Mouse (Mus musculus) ES-Bruce4 (cell line): Measurements from ENCODE around the gene Cxcl3. TPM values are rescaled to one million over a fixed set of nuclear protein-coding genes. Genes with fewer than 3 reads are reported as not detected.

Experiments used
- H3K27ac ChIP-seq: 2 replicates; pipeline ENCODE4 v1.5.1; 2012; ENCODE audit warnings: low read length, inconsistent platforms; ENCODE audit not compliant: insufficient read depth
- H3K27me3 ChIP-seq: 2 replicates; pipeline ENCODE4 v1.6.1; 2012; ENCODE audit warnings: mild to moderate bottlenecking, low read length, inconsistent platforms; ENCODE audit not compliant: control insufficient read depth, poor library complexity, insufficient read depth, severe bottlenecking
- H3K36me3 ChIP-seq: 2 replicates; pipeline ENCODE4 v1.6.1; 2012; ENCODE audit warnings: inconsistent platforms, mild to moderate bottlenecking, low read length, moderate library complexity; ENCODE audit not compliant: control insufficient read depth, poor library complexity, insufficient read depth, severe bottlenecking
- H3K4me1 ChIP-seq: one replicate; pipeline ENCODE4 v1.8.1; 2011; ENCODE audit warnings: low read length; ENCODE audit not compliant: control insufficient read depth, insufficient read depth
- H3K4me3 ChIP-seq: 2 replicates; pipeline ENCODE4 v1.5.1; 2011; ENCODE audit warnings: low read depth, mild to moderate bottlenecking, low read length
- H3K9ac ChIP-seq: 2 replicates; pipeline ENCODE4 v1.6.1; 2012; ENCODE audit warnings: low read depth, mild to moderate bottlenecking, inconsistent platforms; ENCODE audit not compliant: poor library complexity, severe bottlenecking
- H3K9me3 ChIP-seq: replicated peaks from 2 replicates; pipeline ENCODE4 v1.6.1; 2012; ENCODE audit warnings: mild to moderate bottlenecking, low read length, inconsistent platforms; ENCODE audit not compliant: control insufficient read depth, poor library complexity, insufficient read depth, severe bottlenecking
- CTCF ChIP-seq: IDR thresholded peaks from one replicate; pipeline ENCODE4 v1.8.1; 2011; ENCODE audit warnings: low read depth, low read length
- EP300 ChIP-seq: IDR thresholded peaks from 2 replicates; pipeline ENCODE4 v1.6.1; 2011; ENCODE audit warnings: low read depth, low read length; ENCODE audit not compliant: insufficient read depth
- POLR2A ChIP-seq: IDR thresholded peaks from one replicate; pipeline ENCODE4 v1.8.1; 2011; ENCODE audit warnings: low read length; ENCODE audit not compliant: insufficient read depth
- polyA plus RNA-seq: library from polyadenylated mRNA; stranded (reverse); fragments of >200 nt; gene quantifications from 2 replicates; pipeline ENCODE4 v1.2.4, GENCODE M21; 2011; ENCODE audit warnings: low read depth; ENCODE audit not compliant: missing spikeins, insufficient read depth, insufficient read length

Gene Cxcl3
- polyA plus RNA-seq, 1 experiment = not detected

DNA sequence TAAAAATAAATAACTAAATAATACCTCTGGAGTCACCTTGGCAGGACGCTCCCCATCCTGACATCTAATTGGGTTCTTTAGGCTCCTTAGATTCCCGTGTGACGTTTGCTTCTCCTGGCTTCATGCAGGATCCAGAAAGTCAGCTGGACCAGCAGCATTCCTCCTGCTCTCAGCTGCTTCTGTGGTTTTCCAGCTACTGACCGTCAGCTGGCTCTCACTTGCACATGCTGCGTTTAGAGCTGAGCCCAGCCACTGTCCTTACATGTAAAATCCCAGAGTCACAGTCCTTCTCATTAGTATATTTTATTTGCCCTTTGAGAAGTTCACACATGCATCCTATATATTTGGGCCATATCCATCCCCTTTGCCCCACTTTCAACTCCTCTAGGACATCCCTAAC is 52.7 kb downstream of the Cxcl3 start:
- H3K36me3 ChIP-seq = no peaks in the 10 kb centered on the region
- TF ChIP-seq EP300 (no peak), CTCF (no peak), POLR2A (no peak)
- H3K9ac ChIP-seq = no peak overlapping the region
- H3K27ac ChIP-seq = no peak overlapping the region
- H3K9me3 ChIP-seq = no peaks in the 10 kb centered on the region
- no peaks in the 10 kb centered on the region for H3K27me3 ChIP-seq
- H3K4me1 ChIP-seq = no peaks in the 10 kb centered on the region
- H3K4me3 ChIP-seq = no peak overlapping the region

Other genes starting within 250 kb of the Cxcl3 start
- not detected in 2 replicates for gene 5830473C10Rik, start 225.0 kb upstream of the Cxcl3 start, polyA plus RNA-seq
- 4.9 and 6.0 TPM in 2 replicates for gene Rassf6, start 145.4 kb upstream of the Cxcl3 start, polyA plus RNA-seq
- not detected in 2 replicates for gene Cxcl5, start 26.7 kb upstream of the Cxcl3 start, polyA plus RNA-seq
- not detected in 2 replicates for gene Ppbp, start 17.6 kb upstream of the Cxcl3 start, polyA plus RNA-seq
- gene Pf4, start 13.7 kb upstream of the Cxcl3 start, polyA plus RNA-seq = not detected in 2 replicates
- not detected in 2 replicates for gene Cxcl15, start 8.4 kb downstream of the Cxcl3 start, polyA plus RNA-seq
- gene Cxcl1, start 105.1 kb downstream of the Cxcl3 start, polyA plus RNA-seq = not detected in 2 replicates
- gene Cxcl2, start 117.8 kb downstream of the Cxcl3 start, polyA plus RNA-seq = not detected in 2 replicates
- 9.8 TPM in 2 replicates for gene Mthfd2l, start 145.0 kb downstream of the Cxcl3 start, polyA plus RNA-seq
- not detected in 2 replicates for gene Epgn, start 241.4 kb downstream of the Cxcl3 start, polyA plus RNA-seq